Mouse (Mus musculus) regulatory T cell (primary cell): ENCODE results near the gene Ccser2.

Experiments
- in situ Hi-C: fragments of 300-600 bp; cut with MboI, MseI; formaldehyde crosslinking; loops from one replicate; pipeline ENCODE4 v1.15.1; 2025; ENCODE audit warnings: high pct_unique_total_duplicates

Gene Ccser2

GRCm38 (mm10) chr14:36870257-36870656 lies 98.3 kb downstream of the Ccser2 start:
- in situ Hi-C loops, result no loop called here

GRCm38 (mm10) chr14:36868769-36869362 lies 99.7 kb downstream of the Ccser2 start:
- in situ Hi-C loops, result no loop called here

DNA sequence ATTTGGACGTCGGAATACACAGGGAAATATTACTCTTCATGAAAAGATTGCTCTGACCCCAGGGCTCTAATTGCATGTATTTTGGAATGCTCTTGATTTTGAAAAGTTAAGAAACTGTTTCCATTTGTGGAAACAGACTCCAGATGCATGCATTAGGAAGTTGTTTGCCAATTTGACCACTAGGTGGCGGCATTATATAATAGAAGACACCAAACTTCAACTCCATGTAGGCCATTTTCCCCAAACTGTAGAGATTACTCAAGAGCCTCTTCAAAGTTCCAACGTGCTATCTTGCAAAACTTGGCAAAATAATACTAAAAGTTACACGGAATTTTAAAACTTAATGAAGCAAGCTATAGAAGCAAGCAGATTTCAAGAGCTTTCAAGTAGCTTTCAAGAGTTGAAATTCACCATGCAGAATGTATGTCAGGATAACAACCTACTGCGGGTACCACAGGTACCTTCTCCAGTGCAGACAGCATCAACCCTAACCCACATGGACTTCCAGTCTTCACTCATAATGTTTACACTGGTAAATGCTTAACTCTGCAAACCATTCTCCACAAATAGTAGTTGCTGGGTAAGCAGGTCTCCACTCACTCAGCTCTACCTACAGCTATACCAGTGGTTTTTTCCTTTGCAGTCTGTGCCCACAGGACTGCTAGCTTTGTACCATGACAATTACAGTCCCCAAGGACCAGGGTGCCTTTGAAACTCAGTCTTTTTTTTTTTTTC lies 101.4 kb downstream of the Ccser2 start:
- in situ Hi-C loops, result no loop called here

GRCm38 (mm10) chr14:36863877-36864489 lies 104.6 kb downstream of the Ccser2 start:
- in situ Hi-C loops, result loop anchor here (5.0 kb wide), 3 partner anchors 68 to 263 kb away; no protein-coding TSS in a partner anchor

DNA sequence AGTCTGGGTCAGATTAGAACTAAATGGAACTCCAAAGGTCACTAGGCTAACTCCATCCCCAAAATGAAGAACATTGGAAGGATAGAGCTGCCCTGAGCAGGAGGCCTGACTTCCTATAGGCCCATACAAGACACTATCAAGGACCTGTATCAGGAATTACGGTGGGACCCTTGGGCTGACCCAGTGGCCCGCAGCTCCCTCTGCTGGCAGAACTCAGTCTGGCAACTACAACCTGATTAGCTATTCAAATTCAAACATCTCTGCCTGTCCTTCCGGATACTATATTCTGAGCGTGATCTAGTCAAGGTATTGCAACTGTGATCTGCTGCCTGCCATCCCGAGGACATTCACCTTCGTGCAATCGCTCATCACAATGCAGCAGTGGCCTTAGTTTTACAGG lies 106.2 kb downstream of the Ccser2 start:
- in situ Hi-C loops, result loop anchor here (5.0 kb wide), 3 partner anchors 70 to 265 kb away; no protein-coding TSS in a partner anchor

DNA sequence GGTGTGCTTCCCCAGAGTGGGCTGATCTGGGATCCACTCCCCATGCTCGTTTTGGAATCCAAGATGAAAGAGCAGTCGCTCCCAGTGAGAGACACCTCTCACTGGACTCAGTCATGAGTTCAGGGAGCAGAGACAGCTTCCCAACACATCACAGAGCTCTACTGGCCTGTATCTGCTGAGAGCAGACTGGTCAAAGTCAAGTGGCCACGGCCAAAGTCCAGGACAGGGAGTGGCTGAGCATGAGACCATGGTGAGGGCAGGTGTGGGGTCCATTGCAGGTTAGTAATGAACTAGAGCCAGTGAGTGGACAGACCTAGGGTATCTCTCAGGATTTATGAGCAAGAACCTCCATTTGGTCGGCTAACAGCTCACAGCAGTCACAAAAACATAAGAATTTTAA lies 109.6 kb downstream of the Ccser2 start:
- in situ Hi-C loops, result no loop called here

DNA sequence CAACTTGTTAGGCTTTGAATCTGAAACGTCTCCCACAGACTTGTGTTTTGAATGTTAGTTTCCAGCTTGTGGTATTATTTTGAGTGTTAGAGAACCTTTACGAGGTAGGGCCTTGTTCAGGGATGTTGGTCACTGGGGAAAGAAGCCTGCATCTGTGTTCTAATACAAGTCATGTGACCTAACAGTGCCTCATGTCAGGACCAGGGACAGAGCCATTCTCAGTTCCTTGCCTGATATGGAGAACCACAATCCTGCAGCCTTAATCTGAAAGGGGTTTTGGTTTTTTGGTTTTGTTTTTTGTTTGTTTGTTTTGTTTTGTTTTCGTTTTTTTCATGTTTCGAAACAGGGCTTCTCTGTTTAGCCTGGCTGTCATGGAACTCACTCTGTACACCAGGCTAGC lies 115.6 kb downstream of the Ccser2 start:
- in situ Hi-C loops, result no loop called here

GRCm38 (mm10) chr14:36848860-36849259 lies 119.7 kb downstream of the Ccser2 start:
- in situ Hi-C loops, result no loop called here
